Mouse (Mus musculus) gastrocnemius, postnatal 36 days (tissue): Measurements from ENCODE around the gene Slc29a1. TPM values are rescaled to one million over a fixed set of nuclear protein-coding genes. Genes with fewer than 3 reads are reported as not detected.
A peak's percentile ranks its signal among the peaks of the same experiment; 100 is the strongest.

ENCODE experiments used
- DNase-seq, 2 experiments: peaks; one replicate each; pipeline ENCODE4 v3.0.0; 2022
- intact Hi-C: fragments of 180-260 bp; cut with DNase I; formaldehyde crosslinking; loops from one replicate; pipeline ENCODE4 v1.15.1; 2025
- total RNA-seq, 2 experiments: library from RNA; stranded (reverse); gene quantifications; 2 replicates each; pipeline ENCODE4 v1.2.3; 2021

Slc29a1 gene
- total RNA-seq, 2 experiments from 2014 or later = 30.3 to 35.8 TPM

GRCm38 (mm10) chr17:45616046-45616650, 16.7 kb upstream of the Slc29a1 start:
- intact Hi-C loops = no loop called here
- DNase-seq = no peak

GRCm38 (mm10) chr17:45612921-45613320, 13.5 kb upstream of the Slc29a1 start:
- intact Hi-C loops = no loop called here
- no peak for DNase-seq

GRCm38 (mm10) chr17:45612008-45612407, 12.6 kb upstream of the Slc29a1 start:
- intact Hi-C loops = no loop called here
- DNase-seq = no peak

GRCm38 (mm10) chr17:45610144-45610866, 10.9 kb upstream of the Slc29a1 start:
- DNase-seq = no peak
- intact Hi-C loops = no loop called here

- intact Hi-C loops = no loop called here
- no peak for DNase-seq
These were observed 9.0 kb upstream of the Slc29a1 start for GRCm38 (mm10) chr17:45608396-45608795.

- intact Hi-C loops = no loop called here
- DNase-seq = no peak
These were observed 7.8 kb upstream of the Slc29a1 start for GRCm38 (mm10) chr17:45606992-45607879.

GRCm38 (mm10) chr17:45602984-45603383, 3.6 kb upstream of the Slc29a1 start:
- intact Hi-C loops = no loop called here
- no peak for DNase-seq

GRCm38 (mm10) chr17:45601877-45602304, 2.5 kb upstream of the Slc29a1 start, which contains the start of gene Mymx:
TSS of gene Mymx (minus strand) at chr17:45602102.
- intact Hi-C loops = no loop called here
- no peak for DNase-seq

- DNase-seq = no peak
- intact Hi-C loops = no loop called here
These were observed 1.9 kb upstream of the Slc29a1 start for GRCm38 (mm10) chr17:45601325-45601724.

- intact Hi-C loops = no loop called here
- no peak for DNase-seq
These were observed 861 bp upstream of the Slc29a1 start for GRCm38 (mm10) chr17:45600267-45600666.

GRCm38 (mm10) chr17:45598891-45599290, 515 bp downstream of the Slc29a1 start:
- DNase-seq = no peak
- intact Hi-C loops = no loop called here

- no peak for DNase-seq
- intact Hi-C loops = no loop called here
These were observed 1.0 kb downstream of the Slc29a1 start for GRCm38 (mm10) chr17:45598376-45598775.

- intact Hi-C loops = no loop called here
These were observed 1.6 kb downstream of the Slc29a1 start for GRCm38 (mm10) chr17:45597787-45598186.

GRCm38 (mm10) chr17:45596631-45597396, 2.6 kb downstream of the Slc29a1 start:
- intact Hi-C loops = no loop called here
- peak; percentile 82 to 83 for DNase-seq

More at GRCm38 (mm10) chr17:45597787-45598186, 1.6 kb downstream of the Slc29a1 start:
- DNase-seq = no peak

- no peak for DNase-seq
- intact Hi-C loops = no loop called here
These were observed 3.5 kb downstream of the Slc29a1 start for GRCm38 (mm10) chr17:45595736-45596390.

- peak; percentile 72 to 82 for DNase-seq
- intact Hi-C loops = no loop called here
These were observed 4.3 kb downstream of the Slc29a1 start for GRCm38 (mm10) chr17:45594881-45595735.

GRCm38 (mm10) chr17:45594195-45594594, 5.2 kb downstream of the Slc29a1 start:
- intact Hi-C loops = no loop called here
- DNase-seq = no peak

GRCm38 (mm10) chr17:45593479-45593878, 5.9 kb downstream of the Slc29a1 start:
- DNase-seq = no peak
- intact Hi-C loops = no loop called here
